Mouse (Mus musculus) liver, embryonic 14.5 days (tissue): ENCODE results near the gene Gm20489.

Experiments used
- CTCF ChIP-seq: IDR thresholded peaks from 2 replicates; pipeline ENCODE4 v1.5.1; 2016; ENCODE audit warnings: antibody characterized with exemption, low read depth, control low read depth
- EP300 ChIP-seq: IDR thresholded peaks from 2 replicates; pipeline ENCODE4 v1.6.1; 2016; ENCODE audit warnings: antibody characterized with exemption, low read depth

DNA sequence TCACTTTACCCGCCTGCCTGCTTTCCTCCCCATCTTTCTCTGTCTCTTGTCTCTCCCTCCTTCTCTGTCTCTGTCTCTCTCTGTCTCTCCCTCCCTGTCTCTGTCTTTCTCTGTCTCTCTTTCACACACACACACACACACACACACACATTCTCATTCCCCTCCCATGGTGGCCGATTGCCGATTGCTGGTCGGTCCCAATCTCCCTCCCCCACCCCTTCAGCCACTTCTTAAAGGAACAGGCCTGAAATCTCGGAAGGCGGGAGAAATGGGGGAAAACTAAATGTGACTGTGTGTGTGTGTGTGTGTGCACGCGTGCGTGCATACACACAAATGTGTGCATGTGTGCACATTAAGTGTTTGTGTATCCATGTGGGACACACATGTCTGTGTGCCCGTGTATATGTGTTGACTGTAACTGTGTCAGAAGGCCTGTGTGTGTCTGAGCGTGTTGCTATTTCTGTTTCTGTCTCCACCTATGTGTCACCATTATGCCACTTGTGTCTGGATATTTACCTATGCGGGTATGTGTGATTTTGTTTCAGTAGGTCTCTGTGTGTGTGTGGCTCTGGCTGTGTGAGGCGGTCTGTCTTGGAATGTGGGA is 31.7 kb upstream of the Gm20489 start:
- no peak for TF ChIP-seq CTCF
- TF ChIP-seq EP300, result no peak
